Mouse (Mus musculus) neural tube, embryonic 12.5 days (tissue): ENCODE data around the gene Adarb1. TPM values are rescaled to one million over a fixed set of nuclear protein-coding genes. Genes with fewer than 3 reads are reported as not detected.
A peak's percentile ranks its signal among the peaks of the same experiment; 100 is the strongest.

Experiments
- ATAC-seq: fragments of 200-750 bp; cut with Nextera tagmentation; 2 replicates; pipeline ENCODE4 v1.8.0; 2017; ENCODE audit warnings: low read depth, mild to moderate bottlenecking, moderate TSS enrichment, moderate library complexity; ENCODE audit not compliant: low FRiP score
- H3K27ac ChIP-seq: fragments of 300-500 bp; sonication (generic); 2 replicates; pipeline ENCODE4 v1.5.1; 2016
- H3K27me3 ChIP-seq: fragments of 300-500 bp; sonication (generic); replicated peaks from 2 replicates; pipeline ENCODE4 v1.6.1; 2016; ENCODE audit warnings: mild to moderate bottlenecking
- H3K36me3 ChIP-seq: fragments of 300-500 bp; sonication (generic); 2 replicates; pipeline ENCODE4 v1.6.1; 2016; ENCODE audit warnings: mild to moderate bottlenecking
- H3K4me1 ChIP-seq: fragments of 300-500 bp; sonication (generic); 2 replicates; pipeline ENCODE4 v1.6.1; 2016
- H3K4me2 ChIP-seq: fragments of 300-500 bp; sonication (generic); replicated peaks from 2 replicates; pipeline ENCODE4 v1.6.1; 2016; ENCODE audit warnings: mild to moderate bottlenecking
- H3K4me3 ChIP-seq: fragments of 300-500 bp; sonication (generic); 2 replicates; pipeline ENCODE4 v1.5.1; 2016
- H3K9ac ChIP-seq: fragments of 300-500 bp; sonication (generic); 2 replicates; pipeline ENCODE4 v1.6.1; 2016; ENCODE audit warnings: mild to moderate bottlenecking
- H3K9me3 ChIP-seq: fragments of 300-500 bp; sonication (generic); 2 replicates; pipeline ENCODE4 v1.6.1; 2016; ENCODE audit warnings: mild to moderate bottlenecking
- WGBS: fragments of 180-500 bp; shearing (Covaris S2); methylation state at CpG from one replicate; pipeline ENCODE4 v1.1.7; 2016; 5-methylcytosine and 5-hydroxymethylcytosine counted together
- polyA plus RNA-seq: library from polyadenylated mRNA; unstranded; fragments of >200 nt; fragmentation: Nextera tagmentation; extraction: Ambion mirVana; gene quantifications from 2 replicates; pipeline ENCODE4 v1.2.1, GENCODE M21; 2016

Gene Adarb1
- polyA plus RNA-seq, 1 experiment from 2014 or later: 9.2 TPM

GRCm38 (mm10) chr10:77448698-77449247 lies 30.7 kb upstream of the Adarb1 start:
- H3K9me3 ChIP-seq: 0 out of 2 replicates have a peak, but pooled peaks cover 5% of the 10 kb centered on the region
- no peaks in the 10 kb centered on the region for H3K36me3 ChIP-seq
- no peaks in the 10 kb centered on the region for H3K27me3 ChIP-seq
- no peaks in the 10 kb centered on the region; the same call in 1 of the 2 replicates for H3K4me1 ChIP-seq
- ATAC-seq: no peak
- 73% methylated on average over 6 of the region's 6 CpGs for WGBS
- no peak overlapping the region for H3K9ac ChIP-seq
- no peak overlapping the region for H3K4me3 ChIP-seq
- H3K27ac ChIP-seq: no peak overlapping the region
- no peak overlapping the region for H3K4me2 ChIP-seq

DNA sequence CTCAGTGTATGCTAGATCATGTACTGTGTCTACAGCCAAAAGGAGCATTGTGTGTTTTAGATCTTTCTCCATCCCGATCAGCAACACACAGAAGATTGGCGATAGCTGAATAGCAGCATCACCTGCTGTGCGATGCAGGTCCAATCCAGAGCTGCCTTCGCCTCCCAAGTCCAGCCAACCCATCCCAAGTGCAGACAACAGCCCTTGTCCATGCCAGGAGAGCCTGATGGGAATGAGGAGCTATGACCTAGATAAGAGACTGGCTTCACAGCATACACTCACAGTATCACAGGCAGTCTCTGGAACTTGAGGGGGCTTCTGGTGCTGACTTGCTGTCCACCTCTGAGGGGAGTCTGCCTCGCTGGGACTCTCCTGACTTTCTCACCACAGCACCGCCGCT lies 30.1 kb upstream of the Adarb1 start:
- no peaks in the 10 kb centered on the region for H3K36me3 ChIP-seq
- no peak overlapping the region for H3K4me2 ChIP-seq
- H3K9me3 ChIP-seq: 0 out of 2 replicates have a peak, but pooled peaks cover 5% of the 10 kb centered on the region
- no peak overlapping the region for H3K4me3 ChIP-seq
- H3K27ac ChIP-seq: no peak overlapping the region
- H3K27me3 ChIP-seq: no peaks in the 10 kb centered on the region
- WGBS: 86% methylated on average over 7 of the region's 7 CpGs
- no peak overlapping the region for H3K9ac ChIP-seq
- no peaks in the 10 kb centered on the region; the same call in 1 of the 2 replicates for H3K4me1 ChIP-seq
- ATAC-seq: no peak

- H3K4me3 ChIP-seq: no peak overlapping the region
- no peaks in the 10 kb centered on the region for H3K36me3 ChIP-seq
- WGBS: 36% methylated on average over 2 of the region's 2 CpGs
- no peak overlapping the region for H3K27ac ChIP-seq
- H3K9ac ChIP-seq: no peak overlapping the region
- ATAC-seq: no peak
- H3K27me3 ChIP-seq: no peaks in the 10 kb centered on the region
- 0 out of 2 replicates have a peak, but pooled peaks cover 5% of the 10 kb centered on the region for H3K9me3 ChIP-seq
- no peaks in the 10 kb centered on the region; the same call in 1 of the 2 replicates for H3K4me1 ChIP-seq
- H3K4me2 ChIP-seq: no peak overlapping the region
These were observed 29.7 kb upstream of the Adarb1 start for GRCm38 (mm10) chr10:77447755-77448154.

DNA sequence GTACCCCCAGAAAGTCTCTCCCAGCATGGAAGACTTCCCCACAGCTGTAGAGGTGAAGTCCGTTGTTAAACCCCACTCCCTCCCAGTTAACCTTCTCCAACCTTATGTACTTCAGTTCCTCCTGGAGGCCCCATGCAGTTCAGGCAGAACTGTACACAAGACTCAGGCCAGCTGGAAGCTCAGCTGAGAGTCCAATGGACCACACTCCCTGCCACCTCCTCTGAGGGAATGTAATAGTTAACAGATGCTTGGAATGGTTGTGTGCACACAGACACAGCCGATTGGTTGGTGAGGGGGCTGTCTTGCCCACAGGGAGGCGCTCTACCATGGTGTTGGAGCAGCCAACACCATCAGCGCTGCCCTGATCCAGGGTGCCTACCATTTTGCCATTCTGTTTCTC lies 24.2 kb upstream of the Adarb1 start:
- H3K4me2 ChIP-seq: no peak overlapping the region
- no peak overlapping the region for H3K4me3 ChIP-seq
- H3K9me3 ChIP-seq: 0 out of 2 replicates have a peak, but pooled peaks cover 5% of the 10 kb centered on the region
- no peaks in the 10 kb centered on the region for H3K36me3 ChIP-seq
- H3K27me3 ChIP-seq: no peaks in the 10 kb centered on the region
- no peak for ATAC-seq
- 81% methylated on average over 4 of the region's 4 CpGs for WGBS
- no peak overlapping the region for H3K27ac ChIP-seq
- no peaks in the 10 kb centered on the region for H3K4me1 ChIP-seq
- H3K9ac ChIP-seq: no peak overlapping the region

DNA sequence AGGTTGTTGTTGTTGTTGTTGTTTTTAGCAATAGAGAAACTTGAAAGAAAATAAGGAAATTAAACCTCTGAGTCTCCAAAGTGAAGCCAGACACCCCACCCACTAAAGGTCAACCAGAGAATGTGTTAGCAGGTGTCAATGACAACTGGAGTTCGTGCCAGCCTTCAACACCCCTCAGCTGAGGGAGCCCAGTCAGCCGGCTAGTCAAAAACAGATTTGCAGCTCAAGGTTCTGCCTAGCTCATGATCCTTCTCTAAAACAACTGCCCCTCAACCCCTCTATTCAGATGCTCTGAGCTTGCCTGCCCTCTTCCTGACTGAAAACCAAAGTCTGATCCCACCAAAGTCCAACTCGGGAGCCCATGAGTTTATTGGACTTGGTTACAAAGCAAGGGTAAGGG lies 23.7 kb upstream of the Adarb1 start:
- no peaks in the 10 kb centered on the region for H3K4me1 ChIP-seq
- H3K36me3 ChIP-seq: no peaks in the 10 kb centered on the region
- no peaks in the 10 kb centered on the region for H3K27me3 ChIP-seq
- ATAC-seq: no peak
- 0 out of 2 replicates have a peak, but pooled peaks cover 5% of the 10 kb centered on the region for H3K9me3 ChIP-seq
- no peak overlapping the region for H3K4me3 ChIP-seq
- 84% methylated on average over 3 of the region's 3 CpGs for WGBS
- H3K4me2 ChIP-seq: no peak overlapping the region
- H3K9ac ChIP-seq: no peak overlapping the region
- H3K27ac ChIP-seq: no peak overlapping the region

- Histone ChIP-seq H3K4me1 (no peaks in the 10 kb centered on the region), H3K27ac (no peak overlapping the region), H3K9ac (no peak overlapping the region), H3K27me3 (no peaks in the 10 kb centered on the region), H3K9me3 (0 out of 2 replicates have a peak, but pooled peaks cover 5% of the 10 kb centered on the region), H3K36me3 (no peaks in the 10 kb centered on the region), H3K4me3 (no peak overlapping the region), H3K4me2 (no peak overlapping the region)
- no peak for ATAC-seq
- WGBS: 59% methylated on average over 19 of the region's 19 CpGs
These were observed 23.0 kb upstream of the Adarb1 start for GRCm38 (mm10) chr10:77440841-77441755.

DNA sequence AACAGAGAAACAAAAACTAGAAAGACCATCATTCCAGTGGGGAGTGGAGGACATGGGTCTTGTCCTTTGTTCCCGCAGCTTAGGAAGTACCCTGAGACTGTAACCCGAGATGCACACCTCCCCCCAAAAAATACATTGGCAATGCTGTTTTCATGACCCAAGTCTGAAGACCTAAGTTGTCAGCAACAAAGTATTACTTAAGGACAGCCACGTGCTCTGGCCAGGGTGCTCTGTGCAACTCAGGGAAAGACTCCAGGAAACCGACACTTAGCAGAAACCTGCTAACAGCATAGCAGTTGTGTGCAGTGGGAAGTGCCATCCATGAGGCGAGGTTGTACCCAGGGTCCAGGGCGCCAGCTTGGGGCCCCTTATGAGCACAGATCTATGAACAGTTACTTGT lies 22.2 kb upstream of the Adarb1 start:
- WGBS: 57% methylated on average over 6 of the region's 6 CpGs
- H3K4me2 ChIP-seq: no peak overlapping the region
- H3K27me3 ChIP-seq: no peaks in the 10 kb centered on the region
- H3K36me3 ChIP-seq: no peaks in the 10 kb centered on the region
- H3K4me1 ChIP-seq: no peaks in the 10 kb centered on the region
- H3K4me3 ChIP-seq: no peak overlapping the region
- H3K27ac ChIP-seq: no peak overlapping the region
- 0 out of 2 replicates have a peak, but pooled peaks cover 5% of the 10 kb centered on the region for H3K9me3 ChIP-seq
- no peak overlapping the region for H3K9ac ChIP-seq
- no peak for ATAC-seq

GRCm38 (mm10) chr10:77439026-77439425 lies 21.0 kb upstream of the Adarb1 start:
- H3K4me1 ChIP-seq: peaks cover 3% of the 10 kb centered on the region; the same call in 1 of the 2 replicates
- no peaks in the 10 kb centered on the region for H3K27me3 ChIP-seq
- no peak overlapping the region for H3K9ac ChIP-seq
- whole genome bisulfite sequencing: 45% methylated on average over 3 of the region's 3 CpGs
- no peak overlapping the region for H3K4me2 ChIP-seq
- H3K36me3 ChIP-seq: no peaks in the 10 kb centered on the region
- no peak overlapping the region for H3K4me3 ChIP-seq
- H3K27ac ChIP-seq: no peak overlapping the region
- no peak for ATAC-seq
- no peaks in the 10 kb centered on the region for H3K9me3 ChIP-seq

GRCm38 (mm10) chr10:77438021-77438420 lies 20.0 kb upstream of the Adarb1 start:
- no peak for ATAC-seq
- H3K4me3 ChIP-seq: no peak overlapping the region
- no peaks in the 10 kb centered on the region for H3K36me3 ChIP-seq
- H3K4me2 ChIP-seq: no peak overlapping the region
- H3K27me3 ChIP-seq: no peaks in the 10 kb centered on the region
- H3K9ac ChIP-seq: no peak overlapping the region
- no peaks in the 10 kb centered on the region for H3K9me3 ChIP-seq
- WGBS: 56% methylated on average over 1 of the region's 1 CpGs
- peaks cover 3% of the 10 kb centered on the region; the same call in 1 of the 2 replicates for H3K4me1 ChIP-seq
- H3K27ac ChIP-seq: no peak overlapping the region

GRCm38 (mm10) chr10:77435343-77435742 lies 17.3 kb upstream of the Adarb1 start:
- 62% methylated on average over 4 of the region's 4 CpGs for WGBS
- no peak overlapping the region for H3K27ac ChIP-seq
- ATAC-seq: no peak

DNA sequence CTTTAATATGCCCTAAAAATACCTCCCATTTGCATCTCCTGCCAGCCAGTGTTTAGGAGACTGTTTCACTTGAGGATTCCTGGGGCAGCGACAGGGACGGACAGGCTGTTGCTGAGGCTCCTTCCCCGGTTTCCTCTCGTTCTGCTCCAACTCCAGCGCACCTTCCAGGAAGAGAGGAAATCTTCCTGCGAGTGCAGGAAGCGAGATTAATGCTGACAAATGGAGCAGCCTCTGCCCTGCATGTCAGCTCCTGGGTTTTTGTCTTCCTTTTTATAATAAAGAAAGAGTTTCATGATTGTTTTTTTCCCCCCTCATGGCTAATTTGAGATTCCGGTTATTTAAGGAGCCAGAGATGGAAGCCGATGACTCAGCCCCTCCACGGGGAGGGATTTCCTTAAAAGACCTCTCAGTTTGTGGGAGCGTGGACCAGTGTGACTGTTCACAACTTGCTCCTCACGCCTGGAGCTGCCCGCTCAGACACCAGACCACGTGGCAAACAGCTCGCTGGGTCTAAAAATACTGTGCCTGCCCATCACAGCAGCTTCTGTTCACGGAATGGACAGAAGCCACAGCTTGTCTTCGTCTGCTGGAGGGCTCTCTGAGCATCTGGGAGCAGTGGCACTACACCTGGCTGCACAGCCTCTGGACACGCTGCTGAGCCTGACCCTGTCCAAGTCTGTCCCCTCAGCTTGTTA lies 16.5 kb upstream of the Adarb1 start:
- Histone ChIP-seq H3K9me3 (no peaks in the 10 kb centered on the region), H3K27ac (no peak overlapping the region), H3K27me3 (no peaks in the 10 kb centered on the region), H3K4me3 (no peak overlapping the region), H3K4me1 (peaks cover 3% of the 10 kb centered on the region; the same call in 1 of the 2 replicates), H3K36me3 (no peaks in the 10 kb centered on the region), H3K9ac (no peak overlapping the region), H3K4me2 (peak overlapping the region; percentile 30)
- no peak for ATAC-seq
- 50% methylated on average over 18 of the region's 18 CpGs for WGBS

More at GRCm38 (mm10) chr10:77435343-77435742, 17.3 kb upstream of the Adarb1 start:
- Histone ChIP-seq H3K27me3 (no peaks in the 10 kb centered on the region), H3K36me3 (no peaks in the 10 kb centered on the region), H3K9ac (no peak overlapping the region), H3K9me3 (no peaks in the 10 kb centered on the region), H3K4me1 (peaks cover 3% of the 10 kb centered on the region; the same call in 1 of the 2 replicates), H3K4me2 (no peak overlapping the region), H3K4me3 (no peak overlapping the region)

GRCm38 (mm10) chr10:77434076-77434456 lies 16.0 kb upstream of the Adarb1 start:
- no peak for ATAC-seq
- Histone ChIP-seq H3K9ac (no peak overlapping the region), H3K4me2 (peak overlapping the region; percentile 30; the same call in 1 of the 2 replicates), H3K27ac (no peak overlapping the region), H3K4me1 (peaks cover 3% of the 10 kb centered on the region; the same call in 1 of the 2 replicates), H3K36me3 (no peaks in the 10 kb centered on the region), H3K27me3 (no peaks in the 10 kb centered on the region), H3K9me3 (no peaks in the 10 kb centered on the region), H3K4me3 (no peak overlapping the region)
- WGBS: 29% methylated on average over 4 of the region's 4 CpGs
